Mouse (Mus musculus) thymus, adult 2 months (tissue): ENCODE measurements around the gene Xndc1.

Experiments
- CTCF ChIP-seq: fragments of 200-500 bp; IDR thresholded peaks from 2 replicates; pipeline ENCODE4 v1.5.1; 2012; ENCODE audit warnings: mild to moderate bottlenecking, control low read depth, low read length, moderate library complexity, borderline replicate concordance; ENCODE audit not compliant: control insufficient read depth, poor library complexity, insufficient read depth; ENCODE audit errors: extremely low read depth
- POLR2A ChIP-seq: fragments of 200-500 bp; IDR thresholded peaks from 2 replicates; pipeline ENCODE4 v1.6.1; 2012; ENCODE audit warnings: mild to moderate bottlenecking, low read length, control low read depth, moderate library complexity; ENCODE audit not compliant: control insufficient read depth, poor library complexity, insufficient read depth; ENCODE audit errors: extremely low read depth

- no peak for TF ChIP-seq CTCF
- no peak for TF ChIP-seq POLR2A
Measured at GRCm38 (mm10) chr7:102016936-102017335, 48.4 kb upstream of the Xndc1 start.
